24 mouse cellular contexts compared by ENCODE assay signal in genomic region chr2:102774700-102775099, GRCm38 (mm10).
DNase-seq lines count a peak whose midpoint lies in the region; ATAC-seq and TF ChIP-seq lines count a peak whose summit lies in the region.
"Had no signal": no experiment of that assay in that cellular context is flagged by ENCODE, and none has a peak within 500 bp of the region (broad histone marks: within the 10 kb centered on the region; RNA-seq: fewer than 3 reads in every experiment).

No protein-coding gene starts in this region.

- TF ChIP-seq CTCF in layer of hippocampus, adult 2 months (conservative IDR thresholded peaks at IDR 0.05): no peak
- TF ChIP-seq CTCF in CH12.LX (conservative IDR thresholded peaks at IDR 0.05 in 1 of 2, IDR thresholded peaks at IDR 0.05 in 1 of 2; ENCODE audit: low read depth in 2 of 2, low read length in 2 of 2): no peak

- H3K4me3 ChIP-seq in layer of hippocampus, adult 2 months: no peak overlapping the region
- no peak overlapping the region for H3K4me3 ChIP-seq in CH12.LX (replicated peaks in 1 of 3; ENCODE audit: low read depth in 2 of 3, low read length in 2 of 3, poor library complexity in 1 of 3)
- H3K4me3 ChIP-seq in hindbrain, embryonic 12.5 days: no peak overlapping the region
- H3K4me3 ChIP-seq: embryonic facial prominence, embryonic 13.5 days; embryonic facial prominence, embryonic 15.5 days; erythroblast, embryonic 14.5 days; forebrain, embryonic 10.5 days; forebrain, embryonic 12.5 days had no signal

- H3K4me2 ChIP-seq in CH12.LX (ENCODE audit: insufficient read depth, low read depth, poor library complexity, severe bottlenecking): peak overlapping the region; percentile 67
- no peak overlapping the region for H3K4me2 ChIP-seq in hindbrain, embryonic 12.5 days (replicated peaks)
- H3K4me2 ChIP-seq: embryonic facial prominence, embryonic 13.5 days; embryonic facial prominence, embryonic 15.5 days; forebrain, embryonic 12.5 days had no signal

- TF ChIP-seq RAD21 in CH12.LX (IDR thresholded peaks at IDR 0.05; ENCODE audit: low read depth, low read length): no peak

- TF ChIP-seq EP300 in CH12.LX (IDR thresholded peaks at IDR 0.05; ENCODE audit: low read length): peak; percentile 39; the same call in 1 of the 2 replicates

- 0 out of 2 replicates have a peak overlapping the region, but pooled peaks have one; percentile 1 for H3K9ac ChIP-seq in CH12.LX (ENCODE audit: insufficient read depth, low read depth)
- H3K9ac ChIP-seq in hindbrain, embryonic 12.5 days: no peak overlapping the region
- H3K9ac ChIP-seq: embryonic facial prominence, embryonic 13.5 days; embryonic facial prominence, embryonic 15.5 days; forebrain, embryonic 12.5 days had no signal

- H3K27ac ChIP-seq in layer of hippocampus, adult 2 months: peak overlapping the region; percentile 32; the same call in 1 of the 2 replicates
- no peak overlapping the region for H3K27ac ChIP-seq in CH12.LX (ENCODE audit: insufficient read depth, low read depth)
- H3K27ac ChIP-seq in hindbrain, embryonic 12.5 days: no peak overlapping the region
- H3K27ac ChIP-seq: embryonic facial prominence, embryonic 13.5 days; embryonic facial prominence, embryonic 15.5 days; forebrain, embryonic 10.5 days; forebrain, embryonic 12.5 days had no signal

- no peaks in the 10 kb centered on the region for H3K27me3 ChIP-seq in CH12.LX (replicated peaks)
- H3K27me3 ChIP-seq in hindbrain, embryonic 12.5 days: no peaks in the 10 kb centered on the region
- H3K27me3 ChIP-seq: embryonic facial prominence, embryonic 13.5 days; embryonic facial prominence, embryonic 15.5 days; forebrain, embryonic 12.5 days had no signal

- no peaks in the 10 kb centered on the region for H3K9me3 ChIP-seq in CH12.LX (replicated peaks; ENCODE audit: low read length)
- no peaks in the 10 kb centered on the region for H3K9me3 ChIP-seq in hindbrain, embryonic 12.5 days (replicated peaks)
- H3K9me3 ChIP-seq: embryonic facial prominence, embryonic 13.5 days; embryonic facial prominence, embryonic 15.5 days; forebrain, embryonic 10.5 days; forebrain, embryonic 12.5 days; G1E had no signal

- in situ Hi-C loops in CH12.LX (cut with MboI; ENCODE audit: low pct_ligation_motif_present, low pct_unique_long_range_greater_than_20kb, low sequenced_read_pairs): no loop called here

- DNase-seq in layer of hippocampus, adult 2 months (ENCODE audit: low spot score in 2 of 2): no peak
- no peak for DNase-seq in layer of hippocampus, postnatal 25 days (ENCODE audit: extremely low spot score in 1 of 2, low spot score in 1 of 2)
- no peak for DNase-seq in CH12.LX (ENCODE audit: extremely low read depth)
- peak; percentile 8 for DNase-seq in Muller cell, postnatal 12 days (ENCODE audit: inconsistent ontology term)
- DNase-seq: adrenal gland, adult 2 months; adrenal gland, postnatal 10 days; adrenal gland, postnatal 25 days; cerebellum, adult 11 months; cerebellum, adult 18-20 months; cerebellum, adult 8-10 months; cerebellum, adult 9-11 months; cerebellum, postnatal 14 days; cerebellum, postnatal 36 days; embryo, embryonic 11 days had no signal

- H3K79me2 ChIP-seq in CH12.LX (replicated peaks; ENCODE audit: control insufficient read depth, extremely low read depth, insufficient read depth, poor library complexity, severe bottlenecking): no peaks in the 10 kb centered on the region

- no peaks in the 10 kb centered on the region for H3K36me3 ChIP-seq in CH12.LX (replicated peaks in 1 of 2; ENCODE audit: control insufficient read depth in 1 of 2, insufficient read depth in 1 of 2, low read length in 1 of 2)
- H3K36me3 ChIP-seq in hindbrain, embryonic 12.5 days: peaks cover 7% of the 10 kb centered on the region
- H3K36me3 ChIP-seq: embryonic facial prominence, embryonic 13.5 days; embryonic facial prominence, embryonic 15.5 days; forebrain, embryonic 10.5 days; G1E had no signal

- peaks cover 12 to 28% of the 10 kb centered on the region in 2 experiments for H3K4me1 ChIP-seq in CH12.LX (ENCODE audit: control insufficient read depth in 1 of 2, insufficient read depth in 2 of 2)
- no peaks in the 10 kb centered on the region for H3K4me1 ChIP-seq in hindbrain, embryonic 12.5 days
- H3K4me1 ChIP-seq: forebrain, embryonic 10.5 days; forebrain, embryonic 12.5 days had no signal

- TF ChIP-seq POLR2A in CH12.LX (IDR thresholded peaks at IDR 0.05; ENCODE audit: low read depth, low read length): no peak

- dilution Hi-C loops in CH12.LX (cut with MboI; ENCODE audit: extremely low pct_ligation_motif_present, extremely low pct_unique_long_range_greater_than_20kb, low sequenced_read_pairs): no loop called here

- 88% methylated on average over 4 of the region's 4 CpGs for WGBS in hindbrain, embryonic 12.5 days

- no peak for ATAC-seq in hindbrain, embryonic 12.5 days (ENCODE audit: low FRiP score)
- ATAC-seq in inflammation-experienced regulatory T-cells, adult 6 months: no peak
- ATAC-seq: forebrain, embryonic 14.5 days; forebrain, embryonic 16.5 days had no signal

TF ChIP-seq in CH12.LX, 34 proteins besides CTCF, POLR2A, EP300 and RAD21:
- peak; percentile 49; the same call in 1 of the 2 replicates for TF ChIP-seq JUN (IDR thresholded peaks at IDR 0.05; ENCODE audit: insufficient read depth, low read depth, low read length)
- TF ChIP-seq IRF4 (IDR thresholded peaks at IDR 0.05; ENCODE audit: low read depth, low read length): peak; percentile 58
- TF ChIP-seq ETS1 (conservative IDR thresholded peaks at IDR 0.05; ENCODE audit: low read depth, low read length): peak; percentile 51
- peak; percentile 49; the same call in 1 of the 2 replicates for TF ChIP-seq MEF2A (IDR thresholded peaks at IDR 0.05; ENCODE audit: borderline replicate concordance, low read depth, low read length)
- no peak for TF ChIP-seq HCFC1 (IDR thresholded peaks at IDR 0.05; ENCODE audit: low read depth, low read length)
